10 mouse cellular contexts compared by ENCODE assay signal in the genomic region with DNA sequence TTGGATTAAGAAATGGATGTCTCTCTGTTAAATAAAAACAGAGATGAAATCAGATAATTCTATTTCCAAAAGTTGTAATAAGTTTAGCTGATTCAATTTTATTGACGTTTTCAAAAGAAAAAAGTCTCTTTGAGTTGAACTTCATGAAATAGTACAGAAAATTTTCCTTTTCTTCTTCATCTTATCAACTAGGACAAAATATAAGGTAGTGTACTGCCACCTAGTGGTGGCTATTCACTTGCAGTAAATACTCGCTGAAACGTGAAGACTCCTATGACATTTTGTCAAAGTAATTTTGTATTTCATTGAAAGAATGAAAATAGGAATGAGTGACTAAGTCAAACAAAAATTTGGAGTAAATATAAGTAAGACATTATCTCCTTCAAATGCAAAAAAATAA. TPM values are rescaled to one million over a fixed set of nuclear protein-coding genes. Genes with fewer than 3 reads are reported as not detected.
A peak's percentile ranks its signal among the peaks of the same experiment; 100 is the strongest.
DNase-seq lines count a peak whose midpoint lies in the region; ATAC-seq and TF ChIP-seq lines count a peak whose summit lies in the region.
"Had no signal": no experiment of that assay in that cellular context is flagged by ENCODE, and none has a peak within 500 bp of the region (broad histone marks: within the 10 kb centered on the region; RNA-seq: fewer than 3 reads in every experiment).

No protein-coding gene starts in this region.

- H3K4me3 ChIP-seq in heart, embryonic 12.5 days: no peak overlapping the region
- H3K4me3 ChIP-seq in midbrain, embryonic 14.5 days (replicated peaks; ENCODE audit: low read depth, low read length): no peak overlapping the region
- no peak overlapping the region for H3K4me3 ChIP-seq in midbrain, embryonic 15.5 days
- H3K4me3 ChIP-seq in neural tube, embryonic 15.5 days (replicated peaks): no peak overlapping the region

- 0 out of 2 replicates have a peak, but pooled peaks cover 3% of the 10 kb centered on the region for H3K9me3 ChIP-seq in heart, embryonic 12.5 days (replicated peaks)
- no peaks in the 10 kb centered on the region for H3K9me3 ChIP-seq in midbrain, embryonic 14.5 days (ENCODE audit: control insufficient read depth, low read length)
- no peaks in the 10 kb centered on the region for H3K9me3 ChIP-seq in midbrain, embryonic 15.5 days
- H3K9me3 ChIP-seq in neural tube, embryonic 15.5 days (replicated peaks): no peaks in the 10 kb centered on the region

- no peak overlapping the region for H3K4me2 ChIP-seq in heart, embryonic 12.5 days
- no peak overlapping the region for H3K4me2 ChIP-seq in midbrain, embryonic 14.5 days (ENCODE audit: low read length)
- no peak overlapping the region for H3K4me2 ChIP-seq in midbrain, embryonic 15.5 days
- no peak overlapping the region for H3K4me2 ChIP-seq in neural tube, embryonic 15.5 days

- POLR2A ChIA-PET in Patski (lab: Charles Lee): no interaction called here

- ATAC-seq in heart, embryonic 12.5 days (ENCODE audit: insufficient number of reproducible peaks, low FRiP score): no peak
- no peak for ATAC-seq in midbrain, embryonic 14.5 days (ENCODE audit: low FRiP score, low TSS enrichment)
- ATAC-seq in midbrain, embryonic 15.5 days (replicated peaks): no peak
- no peak for ATAC-seq in Patski
- ATAC-seq in erythroid progenitor cell, adult 5-6 weeks (replicated peaks; ENCODE audit: low FRiP score, poor library complexity, severe bottlenecking): no peak
- ATAC-seq in neural tube, embryonic 15.5 days (ENCODE audit: low FRiP score): no peak

- H3K27ac ChIP-seq in heart, embryonic 12.5 days (ENCODE audit: poor library complexity, severe bottlenecking): no peak overlapping the region
- no peak overlapping the region for H3K27ac ChIP-seq in midbrain, embryonic 14.5 days (replicated peaks; ENCODE audit: low read depth, low read length)
- H3K27ac ChIP-seq in midbrain, embryonic 15.5 days: no peak overlapping the region
- no peak overlapping the region for H3K27ac ChIP-seq in neural tube, embryonic 15.5 days (replicated peaks)

- WGBS in heart, embryonic 12.5 days: 3% methylated on average over 3 of the region's 3 CpGs
- WGBS in midbrain, embryonic 14.5 days: 2% methylated on average over 3 of the region's 3 CpGs
- 0% methylated on average over 3 of the region's 3 CpGs for WGBS in midbrain, embryonic 15.5 days
- 2% methylated on average over 3 of the region's 3 CpGs for WGBS in neural tube, embryonic 15.5 days

- no peak overlapping the region for H3K9ac ChIP-seq in heart, embryonic 12.5 days
- H3K9ac ChIP-seq in midbrain, embryonic 14.5 days (replicated peaks; ENCODE audit: low read length): no peak overlapping the region
- H3K9ac ChIP-seq in midbrain, embryonic 15.5 days: no peak overlapping the region
- no peak overlapping the region for H3K9ac ChIP-seq in neural tube, embryonic 15.5 days (replicated peaks)

- H3K27me3 ChIP-seq in heart, embryonic 12.5 days (replicated peaks): no peaks in the 10 kb centered on the region
- H3K27me3 ChIP-seq in midbrain, embryonic 14.5 days (ENCODE audit: control insufficient read depth, insufficient read depth, low read length): no peaks in the 10 kb centered on the region
- H3K27me3 ChIP-seq in midbrain, embryonic 15.5 days (replicated peaks): no peaks in the 10 kb centered on the region
- no peaks in the 10 kb centered on the region for H3K27me3 ChIP-seq in Patski
- H3K27me3 ChIP-seq in neural tube, embryonic 15.5 days (replicated peaks): no peaks in the 10 kb centered on the region

- in situ Hi-C loops in Patski (cut with MboI; ENCODE audit: low pct_unique_long_range_greater_than_20kb): loop anchor here (25.0 kb wide), 1 partner anchor 931 kb away; no protein-coding TSS in a partner anchor

- DNase-seq in heart, adult 8-10 months (ENCODE audit: low spot score): peak; percentile 6
- peak; percentile 94 for DNase-seq in midbrain, embryonic 14.5 days
- DNase-seq in Patski (ENCODE audit: low read depth, low spot score): no peak
- peak; percentile 14 to 43 for DNase-seq in kidney, postnatal 36 days

- CTCF ChIA-PET in Patski (lab: Charles Lee): interaction anchor here (2.1 kb wide), 1 partner anchor 35 kb away, joined by 4 read pairs; no protein-coding TSS in a partner anchor

- H3K4me1 ChIP-seq in heart, embryonic 12.5 days (replicated peaks): no peaks in the 10 kb centered on the region
- no peaks in the 10 kb centered on the region for H3K4me1 ChIP-seq in midbrain, embryonic 14.5 days (ENCODE audit: control insufficient read depth, insufficient read depth, low read length)
- no peaks in the 10 kb centered on the region for H3K4me1 ChIP-seq in midbrain, embryonic 15.5 days
- H3K4me1 ChIP-seq in neural tube, embryonic 15.5 days: no peaks in the 10 kb centered on the region

- TF ChIP-seq CTCF in Patski (IDR thresholded peaks at IDR 0.05): peak; percentile 47

- H3K36me3 ChIP-seq in heart, embryonic 12.5 days: no peaks in the 10 kb centered on the region
- no peaks in the 10 kb centered on the region for H3K36me3 ChIP-seq in midbrain, embryonic 14.5 days (ENCODE audit: control insufficient read depth, insufficient read depth, low read length)
- no peaks in the 10 kb centered on the region for H3K36me3 ChIP-seq in midbrain, embryonic 15.5 days (replicated peaks)
- H3K36me3 ChIP-seq in neural tube, embryonic 15.5 days: no peaks in the 10 kb centered on the region

RNA-seq across cellular contexts. Expression of gene Vwde, which starts 56.1 kb away (rescaled TPM):
- not detected for total RNA-seq in heart, adult 8-10 months (2022)
- polyA plus RNA-seq in heart, embryonic 12.5 days (2016; fragmentation: Nextera tagmentation; extraction: Ambion mirVana): not detected in 2 replicates
- 0.25 TPM in 1 of 2 replicates, not detected in the other for polyA plus RNA-seq in midbrain, embryonic 14.5 days (2014; fragmentation: Nextera tagmentation; extraction: Ambion mirVana)
- 0.09 TPM in 2 replicates for polyA plus RNA-seq in midbrain, embryonic 15.5 days (2015; fragmentation: Nextera tagmentation; extraction: Ambion mirVana)
- not detected for polyA plus RNA-seq in Patski (2021)
- total RNA-seq in erythroid progenitor cell, adult 5-6 weeks (2015; ENCODE audit: low replicate concordance): not detected in 2 replicates
- not detected in 2 replicates for total RNA-seq in erythroid progenitor cell, adult 5-6 weeks (2017; ENCODE audit: low replicate concordance)
- polyA plus RNA-seq in neural tube, embryonic 15.5 days (2015; fragmentation: Nextera tagmentation; extraction: Ambion mirVana): 0.06 and 0.18 TPM in 2 replicates
- total RNA-seq: common myeloid progenitor, adult 5-6 weeks; layer of hippocampus, postnatal 25 days had no signal
